Mouse (Mus musculus) heart, postnatal 36 days (tissue): ENCODE data around the gene Mnt. TPM values are rescaled to one million over a fixed set of nuclear protein-coding genes. Genes with fewer than 3 reads are reported as not detected.

Experiments
- DNase-seq, 2 experiments: peaks; one replicate each; pipeline ENCODE4 v3.0.0; 2021 to 2022
- intact Hi-C: fragments of 180-260 bp; cut with DNase I; formaldehyde crosslinking; loops from one replicate; pipeline ENCODE4 v1.15.1; 2025
- microRNA-seq, 2 experiments: library from miRNA; unstranded; fragments of <30 nt; microRNA quantifications; one replicate each; pipeline ENCODE4 v1.2.0; 2021; ENCODE audit warnings: borderline number of aligned reads in 2 of 2
- total RNA-seq, 2 experiments: library from RNA; stranded (reverse); gene quantifications; 2 replicates each; pipeline ENCODE4 v1.2.3; 2021

Mnt gene
- total RNA-seq, 2 experiments from 2014 or later, result 11.4 to 11.9 TPM

DNA sequence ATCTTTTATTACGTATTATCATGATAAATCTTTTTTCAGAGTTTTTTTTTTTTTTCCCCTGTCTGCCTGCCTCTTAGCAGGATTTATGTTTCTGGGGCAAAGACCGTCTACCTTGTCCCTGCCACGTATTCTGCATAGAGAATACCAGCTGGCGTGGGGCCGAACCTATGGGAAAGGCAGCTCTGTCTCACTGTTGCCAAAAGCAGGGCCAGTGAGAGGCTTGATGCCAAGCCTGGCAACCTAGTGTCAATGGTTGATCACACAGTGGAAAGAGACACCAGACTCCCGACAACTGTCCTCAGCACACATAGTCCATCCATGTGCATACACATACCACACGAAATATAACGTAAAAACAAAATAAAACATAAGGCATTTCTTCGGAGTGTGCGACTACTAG, 52.4 kb downstream of the Mnt start:
- no peak for DNase-seq
- intact Hi-C loops, result no loop called here

DNA sequence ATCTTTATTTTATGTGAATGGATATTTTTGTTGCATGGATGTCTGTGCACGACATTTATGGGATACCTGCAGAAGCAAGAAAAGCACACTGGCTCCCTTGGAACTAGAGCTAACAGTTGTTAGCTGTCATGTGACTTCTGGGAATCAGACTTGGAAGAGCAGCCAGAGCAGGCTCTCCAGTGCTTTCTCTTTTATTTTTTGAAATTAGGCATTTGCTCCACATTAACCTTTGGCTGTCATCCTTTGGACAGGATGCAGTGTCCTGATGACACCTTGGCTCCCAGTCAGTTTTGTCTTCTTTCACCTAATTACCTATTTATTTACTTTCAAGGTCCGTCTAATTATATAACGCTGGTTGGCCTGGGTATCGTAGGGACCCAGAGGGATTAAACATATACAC, 63.9 kb downstream of the Mnt start:
- intact Hi-C loops, result no loop called here
- DNase-seq, result no peak

Small RNA genes within 50 kb of the gene (microRNA-seq; reads per million reads assigned to microRNA genes)
- 0 to 0.67 reads per million in 2 experiments for gene Mir6926

Other genes starting within 250 kb of the Mnt start
- 10 to 100 TPM; 74.1 to 86.6 TPM for gene Rap1gap2, start 220.0 kb upstream of the Mnt start, total RNA-seq
- under 1 TPM; 0.33 to 0.36 TPM for gene Ccdc92b, start 211.3 kb upstream of the Mnt start, total RNA-seq
- 100 to 1,000 TPM; 221 to 229 TPM for gene Cluh, start 181.4 kb upstream of the Mnt start, total RNA-seq
- 100 to 1,000 TPM; 201 to 204 TPM for gene Pafah1b1, start 106.2 kb upstream of the Mnt start, total RNA-seq
- 10 to 100 TPM; 13.0 to 13.8 TPM for gene Mettl16, start 60.1 kb upstream of the Mnt start, total RNA-seq
- 1 to 10 TPM; 6.1 to 6.2 TPM for gene Sgsm2, start 66.1 kb downstream of the Mnt start, total RNA-seq
- 10 to 100 TPM; 19.7 to 20.2 TPM for gene Tsr1, start 67.2 kb downstream of the Mnt start, total RNA-seq
- 10 to 100 TPM; 18.2 to 21.0 TPM for gene Smg6, start 94.9 kb downstream of the Mnt start, total RNA-seq
- gene Srr, start 95.0 kb downstream of the Mnt start, total RNA-seq, result 10 to 100 TPM; 27.1 to 28.6 TPM